Mouse (Mus musculus) thymus, postnatal 0 days (tissue): ENCODE data around the gene Tpx2. TPM values are rescaled to one million over a fixed set of nuclear protein-coding genes. Genes with fewer than 3 reads are reported as not detected.

Experiments used
- DNase-seq: peaks from one replicate; pipeline ENCODE4 v3.0.0-alpha.2; 2015; ENCODE audit warnings: low spot score
- polyA plus RNA-seq: library from polyadenylated mRNA; unstranded; fragments of >200 nt; fragmentation: Nextera tagmentation; extraction: Ambion mirVana; gene quantifications from 2 replicates; pipeline ENCODE4 v1.2.1, GENCODE M21; 2015

The Tpx2 gene
- polyA plus RNA-seq, 1 experiment from 2014 or later: 72.5 TPM

GRCm38 (mm10) chr2:152913471-152913870, 65.7 kb downstream of the Tpx2 start:
- no peak for DNase-seq

- DNase-seq: peak; percentile 87
Observed at GRCm38 (mm10) chr2:152914310-152915120, 66.8 kb downstream of the Tpx2 start.

- no peak for DNase-seq
Observed at GRCm38 (mm10) chr2:152915453-152915852, 67.7 kb downstream of the Tpx2 start.

DNA sequence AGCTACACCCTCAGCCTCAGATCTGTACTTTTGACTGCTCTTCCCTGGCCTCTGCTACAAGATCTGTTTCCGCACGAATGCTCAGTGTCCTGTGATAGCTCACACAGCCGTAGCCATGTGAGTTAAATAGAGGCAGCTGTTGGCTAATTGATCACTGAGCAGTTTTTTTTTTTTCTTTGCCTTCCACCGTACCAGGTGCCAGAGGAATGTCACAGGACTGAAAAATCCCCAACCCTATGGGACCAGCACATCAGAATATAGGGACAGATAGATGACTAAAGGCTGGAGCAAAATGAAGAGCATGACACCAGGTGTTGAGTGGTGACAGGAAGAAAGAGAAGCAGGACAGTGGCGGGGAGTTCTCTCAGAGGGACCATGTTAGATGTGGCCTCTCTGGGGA, 68.3 kb downstream of the Tpx2 start:
- DNase-seq: no peak

DNA sequence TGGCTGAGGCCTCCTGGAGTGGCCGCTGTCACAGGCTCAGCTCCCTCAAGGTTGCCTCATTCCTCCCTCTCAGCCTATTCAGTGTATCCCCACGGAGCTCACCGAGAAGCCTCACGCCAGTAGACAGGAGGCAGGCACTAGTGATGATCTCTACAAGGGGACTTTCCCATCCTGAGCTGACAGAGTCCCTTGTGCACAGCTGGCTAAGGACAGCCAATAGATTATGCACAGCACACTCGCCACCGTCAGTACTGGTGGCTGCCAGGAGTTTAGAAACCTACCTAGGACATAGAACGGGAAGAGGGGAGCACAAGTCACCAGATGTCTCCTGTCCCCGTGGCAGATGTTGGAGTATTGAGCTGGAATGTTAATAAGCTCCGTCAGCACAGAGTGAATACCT, 69.9 kb downstream of the Tpx2 start:
- DNase-seq: no peak

DNA sequence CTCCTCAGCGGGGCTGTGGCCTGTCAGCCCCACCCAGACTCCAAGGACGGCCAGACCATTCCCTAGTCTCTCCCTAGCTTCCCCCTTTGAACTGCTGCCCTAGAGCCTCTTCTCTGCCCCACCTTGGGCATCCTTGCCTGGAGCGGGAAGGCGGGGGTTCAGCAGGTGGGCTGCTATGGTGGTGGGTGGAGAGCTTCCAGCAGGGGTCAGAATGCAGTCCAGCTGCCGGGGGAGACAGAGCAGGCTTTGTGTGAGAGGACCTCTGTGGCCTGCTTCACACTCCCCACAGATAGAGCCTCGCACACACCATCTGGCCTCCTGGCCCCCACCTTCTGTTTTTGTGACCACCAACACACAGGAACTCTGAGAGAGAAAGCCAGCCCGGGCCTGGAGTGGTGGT, 74.6 kb downstream of the Tpx2 start:
- DNase-seq: no peak

DNA sequence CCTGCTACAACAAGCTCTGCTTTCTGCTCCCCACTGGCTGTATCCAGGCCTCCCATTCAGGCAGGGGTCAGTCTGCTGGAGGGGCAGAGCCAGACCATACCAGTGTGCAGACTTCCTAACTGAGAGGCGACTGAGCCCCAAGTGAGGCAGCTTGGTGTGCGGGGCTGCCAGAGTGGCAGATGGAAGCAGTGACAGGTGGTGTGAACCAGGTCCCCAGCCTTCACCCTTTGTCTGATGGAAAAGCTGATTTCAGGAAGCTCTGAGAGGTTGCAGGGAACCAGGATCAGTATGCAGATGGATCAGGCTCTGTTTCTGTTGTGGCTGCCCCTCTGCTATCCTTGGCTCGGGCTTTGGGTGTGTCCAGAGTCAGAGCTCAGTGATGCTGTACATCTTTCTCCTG, 75.9 kb downstream of the Tpx2 start:
- no peak for DNase-seq

- DNase-seq: no peak
Observed at GRCm38 (mm10) chr2:152924128-152924527, 76.4 kb downstream of the Tpx2 start.

- no peak for DNase-seq
Observed at GRCm38 (mm10) chr2:152924543-152924942, 76.8 kb downstream of the Tpx2 start.

GRCm38 (mm10) chr2:152925189-152925872, 77.6 kb downstream of the Tpx2 start:
- no peak for DNase-seq

GRCm38 (mm10) chr2:152926896-152927295, 79.1 kb downstream of the Tpx2 start:
- no peak for DNase-seq

- DNase-seq: no peak
Observed at GRCm38 (mm10) chr2:152927371-152927770, 79.6 kb downstream of the Tpx2 start.

- no peak for DNase-seq
Observed at GRCm38 (mm10) chr2:152928219-152928987, 80.6 kb downstream of the Tpx2 start.

- DNase-seq: no peak
Observed at GRCm38 (mm10) chr2:152928988-152929370, 81.2 kb downstream of the Tpx2 start.

- DNase-seq: no peak
Observed at GRCm38 (mm10) chr2:152930276-152930675, 82.5 kb downstream of the Tpx2 start.

DNA sequence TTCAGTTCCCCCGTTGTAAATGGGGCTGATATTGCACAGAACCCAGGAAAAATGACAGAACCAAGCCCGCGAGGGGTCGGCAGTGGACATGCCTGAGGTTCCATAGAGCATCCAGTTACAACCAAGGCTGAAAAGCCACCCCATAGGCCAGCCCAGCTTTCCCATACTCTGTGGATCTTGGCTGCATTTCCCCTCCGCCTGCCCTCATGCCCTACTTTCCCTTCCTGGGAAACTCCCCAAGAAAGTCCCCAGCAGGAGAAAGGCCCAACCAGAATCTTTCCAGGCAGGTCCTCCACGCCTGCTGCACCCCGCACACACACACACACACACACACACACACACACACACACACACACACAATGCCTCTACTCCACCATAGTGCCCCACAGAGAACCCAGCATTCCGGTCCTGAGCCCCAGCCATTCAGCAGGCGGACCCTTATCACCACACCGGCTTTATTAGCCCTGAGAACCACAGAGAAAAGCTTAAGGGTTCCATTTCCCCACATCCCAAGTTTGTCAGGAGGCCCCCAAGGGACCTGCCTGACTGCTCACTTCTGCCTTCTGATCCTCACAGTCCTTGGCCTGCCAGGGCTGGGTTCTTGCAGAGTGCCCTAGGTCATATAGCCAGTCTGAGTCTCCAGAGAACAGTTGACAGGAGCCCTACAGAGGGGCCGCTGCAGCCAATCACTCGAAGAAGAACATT, 83.8 kb downstream of the Tpx2 start:
- DNase-seq: no peak

GRCm38 (mm10) chr2:152933048-152933447, 85.3 kb downstream of the Tpx2 start, which contains the start of gene Foxs1:
Gene Foxs1, minus strand, starts transcription at chr2:152933208.
- no peak for DNase-seq

- DNase-seq: peak; percentile 33
Observed at GRCm38 (mm10) chr2:152933614-152934013, 85.8 kb downstream of the Tpx2 start.

GRCm38 (mm10) chr2:152939846-152940245, 92.1 kb downstream of the Tpx2 start:
- peak; percentile 43 for DNase-seq

- no peak for DNase-seq
Observed at GRCm38 (mm10) chr2:152941106-152941505, 93.3 kb downstream of the Tpx2 start.

DNA sequence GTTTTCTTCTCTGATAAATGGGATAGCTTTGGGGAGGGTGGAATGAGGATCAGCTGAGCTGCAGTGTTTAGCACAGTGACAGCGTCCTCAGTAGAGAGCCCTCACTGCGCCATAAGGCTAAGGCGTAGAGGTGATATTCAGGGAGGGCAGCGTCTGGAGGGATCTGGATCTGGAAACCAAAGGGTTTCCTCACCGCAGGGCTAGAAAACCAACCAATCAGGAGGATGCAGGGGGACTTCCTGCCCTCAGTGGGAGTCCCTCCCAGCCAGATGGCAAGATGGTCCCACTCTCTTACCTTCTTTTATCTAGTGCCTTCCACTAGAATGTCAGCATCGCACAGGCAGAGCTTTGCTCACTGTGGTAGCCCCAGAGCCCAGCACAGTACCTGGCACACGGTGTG, 94.0 kb downstream of the Tpx2 start:
- peak; percentile 40 for DNase-seq
